Mouse (Mus musculus) stomach, embryonic 14.5 days (tissue): Measurements from ENCODE around the gene Kdm2b. TPM values are rescaled to one million over a fixed set of nuclear protein-coding genes. Genes with fewer than 3 reads are reported as not detected.

Source experiments
- ATAC-seq: fragments of 200-750 bp; cut with Nextera tagmentation; 2 replicates; pipeline ENCODE4 v1.8.0; 2017; ENCODE audit warnings: low read depth, moderate TSS enrichment; ENCODE audit not compliant: insufficient number of reproducible peaks, insufficient read depth, low FRiP score
- H3K27ac ChIP-seq: fragments of 300-500 bp; sonication (generic); 2 replicates; pipeline ENCODE4 v1.5.1; 2014; ENCODE audit warnings: mild to moderate bottlenecking, low read length, moderate library complexity, mixed read lengths
- H3K27me3 ChIP-seq: fragments of 300-500 bp; sonication (generic); 2 replicates; pipeline ENCODE4 v1.6.1; 2014; ENCODE audit warnings: low read length, control low read depth, mixed read lengths; ENCODE audit not compliant: control insufficient read depth, insufficient read depth
- H3K36me3 ChIP-seq: fragments of 300-500 bp; sonication (generic); 2 replicates; pipeline ENCODE4 v1.6.1; 2014; ENCODE audit warnings: mild to moderate bottlenecking, control low read depth, low read length, moderate library complexity, mixed read lengths; ENCODE audit not compliant: control insufficient read depth, insufficient read depth
- H3K4me1 ChIP-seq: fragments of 300-500 bp; sonication (generic); 2 replicates; pipeline ENCODE4 v1.6.1; 2014; ENCODE audit warnings: low read length, control low read depth, mixed read lengths; ENCODE audit not compliant: control insufficient read depth, insufficient read depth
- H3K4me2 ChIP-seq: fragments of 300-500 bp; sonication (generic); replicated peaks from 2 replicates; pipeline ENCODE4 v1.6.1; 2014; ENCODE audit warnings: low read depth, low read length, control low read depth
- H3K4me3 ChIP-seq: fragments of 300-500 bp; sonication (generic); 2 replicates; pipeline ENCODE4 v1.5.1; 2014; ENCODE audit warnings: low read depth, low read length, control low read depth
- H3K9ac ChIP-seq: fragments of 300-500 bp; sonication (generic); replicated peaks from 2 replicates; pipeline ENCODE4 v1.6.1; 2014; ENCODE audit warnings: low read depth, mild to moderate bottlenecking, control low read depth, low read length, moderate library complexity, mixed read lengths
- H3K9me3 ChIP-seq: fragments of 300-500 bp; sonication (generic); 2 replicates; pipeline ENCODE4 v1.6.1; 2016; ENCODE audit warnings: low read depth, low read length, control low read depth; ENCODE audit not compliant: control insufficient read depth
- WGBS: fragments of 180-500 bp; shearing (Covaris S2); extraction: QIAGEN DNeasy Blood & Tissue Kit; methylation state at CpG from one replicate; pipeline ENCODE4 v1.1.7; 2014; 5-methylcytosine and 5-hydroxymethylcytosine counted together
- polyA plus RNA-seq: library from polyadenylated mRNA; unstranded; fragments of >200 nt; fragmentation: Nextera tagmentation; extraction: Ambion mirVana; gene quantifications from 2 replicates; pipeline ENCODE4 v1.2.1, GENCODE M21; 2014

Kdm2b gene
- polyA plus RNA-seq, 1 experiment from 2014 or later, result 37.9 TPM

GRCm38 (mm10) chr5:122822441-122822840 lies 167.2 kb downstream of the Kdm2b start:
- Histone ChIP-seq H3K4me3 (no peak overlapping the region), H3K4me2 (no peak overlapping the region), H3K27me3 (no peaks in the 10 kb centered on the region), H3K36me3 (peaks cover 19% of the 10 kb centered on the region), H3K9ac (no peak overlapping the region), H3K4me1 (peaks cover 9% of the 10 kb centered on the region; the same call in 1 of the 2 replicates), H3K27ac (no peak overlapping the region), H3K9me3 (no peaks in the 10 kb centered on the region)
- 92% methylated on average over 4 of the region's 4 CpGs for WGBS
- no peak for ATAC-seq

GRCm38 (mm10) chr5:122821524-122821885 lies 168.1 kb downstream of the Kdm2b start:
- Histone ChIP-seq H3K4me3 (peak overlapping the region; percentile 60), H3K36me3 (peaks cover 27% of the 10 kb centered on the region), H3K9me3 (no peaks in the 10 kb centered on the region), H3K27ac (peak overlapping the region; percentile 96), H3K4me2 (peak overlapping the region; percentile 30; the same call in 1 of the 2 replicates), H3K9ac (peak overlapping the region; percentile 69), H3K4me1 (peaks cover 9% of the 10 kb centered on the region; the same call in 1 of the 2 replicates), H3K27me3 (no peaks in the 10 kb centered on the region)
- WGBS, result 1% methylated on average over 10 of the region's 10 CpGs
- peak; percentile 28; the same call in 1 of the 2 replicates for ATAC-seq

GRCm38 (mm10) chr5:122820777-122821523 lies 168.7 kb downstream of the Kdm2b start, which contains the start of gene Anapc5:
TSS of gene Anapc5 (minus strand) at chr5:122821339.
- peaks cover 9% of the 10 kb centered on the region; the same call in 1 of the 2 replicates for H3K4me1 ChIP-seq
- peak; percentile 100 for ATAC-seq
- H3K4me2 ChIP-seq, result peak within 1 kb of the TSS; percentile 58
- 0% methylated on average over 55 of the region's 55 CpGs for WGBS
- no peaks in the 10 kb centered on the region for H3K27me3 ChIP-seq
- H3K9ac ChIP-seq, result peak within 1 kb of the TSS; percentile 69
- peak within 1 kb of the TSS; percentile 96 for H3K27ac ChIP-seq
- peak within 1 kb of the TSS; percentile 60 for H3K4me3 ChIP-seq
- no peaks in the 10 kb centered on the region for H3K9me3 ChIP-seq
- peaks cover 31% of the 10 kb centered on the region for H3K36me3 ChIP-seq

Other genes starting within 250 kb of the Kdm2b start
- gene Camkk2, start 210.4 kb downstream of the Kdm2b start, polyA plus RNA-seq, result 25.7 and 28.2 TPM in 2 replicates
- gene Anapc5, start 168.5 kb downstream of the Kdm2b start, polyA plus RNA-seq, result 478 and 484 TPM in 2 replicates
- gene Rnf34, start 139.8 kb downstream of the Kdm2b start, polyA plus RNA-seq, result 35.8 and 44.6 TPM in 2 replicates
- 17.8 and 20.5 TPM in 2 replicates for gene Orai1, start 25.3 kb upstream of the Kdm2b start, polyA plus RNA-seq
- not detected in 2 replicates for gene Morn3, start 57.2 kb upstream of the Kdm2b start, polyA plus RNA-seq
- 9.0 and 9.3 TPM in 2 replicates for gene Tmem120b, start 78.6 kb upstream of the Kdm2b start, polyA plus RNA-seq
- 2.0 and 2.3 TPM in 2 replicates for gene Rhof, start 142.9 kb upstream of the Kdm2b start, polyA plus RNA-seq
- gene Setd1b, start 152.4 kb upstream of the Kdm2b start, polyA plus RNA-seq, result 12.9 and 14.3 TPM in 2 replicates
- 72.8 and 82.3 TPM in 2 replicates for gene Psmd9, start 179.6 kb upstream of the Kdm2b start, polyA plus RNA-seq
- 0.36 TPM in 1 of 2 replicates, not detected in the other for gene Hpd, start 192.9 kb upstream of the Kdm2b start, polyA plus RNA-seq